Mouse (Mus musculus) gastrocnemius, postnatal 14 days (tissue): ENCODE results near the gene Ccdc148. TPM values are rescaled to one million over a fixed set of nuclear protein-coding genes. Genes with fewer than 3 reads are reported as not detected.

Source experiments
- DNase-seq: peaks from one replicate; pipeline ENCODE4 v3.0.0; 2021; ENCODE audit warnings: mixed read lengths
- intact Hi-C: fragments of 180-260 bp; cut with DNase I; formaldehyde crosslinking; loops from one replicate; pipeline ENCODE4 v1.15.1; 2025; ENCODE audit warnings: low total_unique reads
- long read RNA-seq, 2 experiments: library from polyadenylated mRNA; stranded (forward); transcript quantifications; one replicate each; pipeline ENCODE4 v2.0.0; 2021
- total RNA-seq, 2 experiments: library from RNA; stranded (reverse); gene quantifications; 2 replicates each; pipeline ENCODE4 v1.2.3; 2021

Gene Ccdc148
- under 1 TPM; 0.08 to 0.20 TPM for total RNA-seq
- long read RNA-seq, experiment 1 = 0 reads
- long read RNA-seq, experiment 2 = 0 reads

DNA sequence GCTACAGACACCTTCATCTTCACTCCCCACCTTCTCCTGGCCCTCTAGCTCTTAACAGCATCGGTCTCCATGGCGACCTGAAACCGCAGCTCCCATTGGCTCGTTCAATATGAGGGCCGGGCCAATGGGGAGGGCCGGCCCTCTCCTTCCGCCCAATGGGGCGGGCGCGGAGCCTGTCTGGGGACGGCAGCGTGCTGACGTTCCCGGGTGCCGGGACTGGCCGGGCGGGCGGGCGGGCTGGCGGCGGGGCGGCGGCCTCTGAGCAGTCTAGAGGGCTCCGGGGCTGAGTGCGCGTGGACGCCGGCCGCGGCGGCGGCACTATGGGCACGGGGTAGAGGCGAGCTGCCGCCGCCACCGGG is at the start of gene Ccdc148, which contains the start of gene Pkp4:
Gene Ccdc148 (minus strand): TSS at position 79 of the 359 bp plus-strand sequence.
Gene Pkp4 (plus strand): TSS at position 246 of the 359 bp plus-strand sequence.
- DNase-seq = peak; percentile 93
- intact Hi-C loops = no loop called here

GRCm38 (mm10) chr2:59208276-59208675 is 47.8 kb upstream of the Ccdc148 start:
- DNase-seq = no peak
- intact Hi-C loops = no loop called here

- DNase-seq = no peak
- intact Hi-C loops = no loop called here
These were observed 47.2 kb upstream of the Ccdc148 start for GRCm38 (mm10) chr2:59207725-59208124.

- intact Hi-C loops = no loop called here
- no peak for DNase-seq
These were observed 46.8 kb upstream of the Ccdc148 start for GRCm38 (mm10) chr2:59207240-59207639.

GRCm38 (mm10) chr2:59206190-59206589 is 45.7 kb upstream of the Ccdc148 start:
- no peak for DNase-seq
- intact Hi-C loops = no loop called here

DNA sequence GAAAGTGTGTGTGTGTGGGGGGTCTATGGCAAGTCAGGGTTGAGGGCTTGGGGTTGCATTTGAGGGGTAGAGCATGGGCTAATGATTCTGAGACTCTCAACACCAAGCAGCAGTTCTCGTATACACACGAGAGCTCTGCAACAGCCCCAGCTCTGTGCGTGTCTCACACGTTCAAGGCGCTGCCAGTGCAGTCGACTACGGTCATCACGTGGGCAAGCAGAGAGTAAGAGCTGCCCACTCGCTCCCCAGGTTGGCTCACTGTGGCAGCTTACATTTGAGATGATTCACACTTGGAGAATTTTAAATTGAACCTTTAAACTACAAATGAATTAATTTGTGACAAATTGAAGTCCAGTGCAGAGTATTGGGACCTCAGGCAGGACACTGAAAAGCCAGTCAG is 44.6 kb upstream of the Ccdc148 start:
- intact Hi-C loops = no loop called here

DNA sequence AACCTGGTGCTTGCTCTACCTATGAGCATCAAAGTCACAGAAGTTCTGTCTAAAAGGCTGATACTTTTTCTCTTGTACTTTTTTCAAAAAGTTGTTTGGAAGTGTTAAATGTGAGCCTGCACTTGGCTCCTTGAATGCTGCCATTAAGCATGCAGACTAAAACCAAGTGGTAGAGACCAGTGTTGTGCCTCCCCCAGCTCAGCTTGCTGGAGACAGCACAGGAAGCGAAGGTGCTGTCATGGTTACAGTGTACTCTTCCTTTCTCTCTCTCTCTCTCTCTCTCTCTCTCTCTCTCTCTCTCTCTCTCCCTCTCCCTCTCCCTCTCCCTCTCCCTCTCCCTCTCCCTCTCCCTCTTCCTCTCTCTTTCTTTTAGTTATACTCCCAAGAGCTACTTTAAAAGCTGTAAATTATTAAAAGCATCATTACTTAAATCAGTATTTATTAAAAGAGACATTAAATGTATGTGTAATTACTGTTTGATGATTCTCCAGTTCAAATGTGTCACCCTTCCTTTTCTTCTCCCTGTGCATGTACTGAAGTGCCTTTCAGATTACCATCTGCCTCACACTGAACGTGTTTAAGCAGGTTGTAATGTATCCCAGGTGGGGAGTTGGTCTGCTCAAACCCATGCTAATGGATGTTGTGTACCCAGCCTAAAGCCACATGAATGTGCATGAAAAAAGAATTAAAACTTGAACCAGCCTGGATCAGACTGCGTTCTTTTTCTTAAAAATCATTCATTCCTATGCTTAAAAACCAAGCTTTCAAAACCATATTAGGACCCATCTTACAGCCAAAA is 43.3 kb upstream of the Ccdc148 start:
- intact Hi-C loops = no loop called here
- DNase-seq = no peak

More for the DNA sequence above, 44.6 kb upstream of the Ccdc148 start:
- no peak for DNase-seq

DNA sequence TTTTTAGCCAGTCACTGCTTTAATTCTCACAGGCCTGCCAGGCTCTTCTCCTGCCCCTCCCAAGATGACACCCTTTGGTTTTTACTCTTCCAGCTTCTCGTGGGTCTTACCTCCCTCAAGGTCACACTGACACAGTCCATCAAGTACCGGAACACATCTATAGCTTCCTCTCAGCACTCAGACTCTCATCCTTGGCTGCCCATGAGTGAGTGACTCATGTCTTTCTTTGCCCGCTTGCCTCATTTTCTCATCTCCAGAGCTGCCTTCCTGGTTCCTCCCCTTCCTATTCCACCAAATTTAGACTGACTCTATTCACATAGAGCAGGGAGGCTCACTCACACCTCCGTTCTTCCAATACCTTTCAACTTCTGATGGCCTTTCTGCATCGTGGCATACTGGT is 42.4 kb upstream of the Ccdc148 start:
- intact Hi-C loops = no loop called here
- DNase-seq = no peak

GRCm38 (mm10) chr2:59200511-59200910 is 40.0 kb upstream of the Ccdc148 start:
- no peak for DNase-seq
- intact Hi-C loops = no loop called here

DNA sequence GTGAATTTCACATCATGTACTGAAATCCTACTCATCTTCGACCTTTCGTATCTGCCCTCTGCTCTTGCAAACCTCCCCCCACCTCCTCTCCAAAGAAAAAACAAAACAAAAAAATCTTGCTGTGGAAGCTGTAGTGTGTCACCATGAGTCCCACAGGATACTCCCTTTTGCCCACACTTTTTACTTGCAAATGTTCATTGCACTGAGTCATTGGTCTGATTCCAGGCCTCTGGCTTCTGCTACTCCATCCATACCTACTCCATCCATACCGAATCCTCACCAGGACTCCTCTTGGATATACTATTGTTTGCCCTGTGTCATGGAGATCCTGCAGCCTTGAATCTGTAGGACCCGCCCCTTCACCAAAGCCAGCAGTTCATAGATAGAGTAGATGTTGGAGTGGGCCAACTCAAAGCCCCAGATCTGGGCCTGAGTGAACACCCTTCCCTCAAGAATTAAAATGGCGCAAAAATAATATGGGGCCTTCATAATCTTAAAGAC is 39.0 kb upstream of the Ccdc148 start:
- no peak for DNase-seq
- intact Hi-C loops = no loop called here

DNA sequence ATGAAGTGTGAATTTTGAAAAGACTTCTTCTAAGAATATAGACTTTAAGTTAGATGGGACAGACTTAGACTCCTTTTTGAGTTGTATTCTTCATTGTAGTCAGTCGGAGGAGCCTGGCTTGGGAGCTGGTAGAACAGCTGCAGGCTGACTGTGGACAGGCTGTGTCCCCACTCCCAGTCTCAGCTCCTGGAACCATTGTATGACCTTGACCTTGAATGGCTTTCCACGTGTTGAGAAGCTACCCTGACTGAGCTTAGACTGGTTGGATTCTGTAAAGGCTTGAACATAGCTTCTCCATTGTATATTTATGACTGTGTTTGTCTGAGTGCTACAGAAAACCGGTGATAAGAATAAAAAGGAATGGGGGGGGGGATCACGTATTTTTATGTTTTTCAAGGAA is 36.7 kb upstream of the Ccdc148 start:
- DNase-seq = no peak
- intact Hi-C loops = no loop called here

GRCm38 (mm10) chr2:59193117-59193516 is 32.6 kb upstream of the Ccdc148 start:
- intact Hi-C loops = no loop called here
- DNase-seq = no peak

DNA sequence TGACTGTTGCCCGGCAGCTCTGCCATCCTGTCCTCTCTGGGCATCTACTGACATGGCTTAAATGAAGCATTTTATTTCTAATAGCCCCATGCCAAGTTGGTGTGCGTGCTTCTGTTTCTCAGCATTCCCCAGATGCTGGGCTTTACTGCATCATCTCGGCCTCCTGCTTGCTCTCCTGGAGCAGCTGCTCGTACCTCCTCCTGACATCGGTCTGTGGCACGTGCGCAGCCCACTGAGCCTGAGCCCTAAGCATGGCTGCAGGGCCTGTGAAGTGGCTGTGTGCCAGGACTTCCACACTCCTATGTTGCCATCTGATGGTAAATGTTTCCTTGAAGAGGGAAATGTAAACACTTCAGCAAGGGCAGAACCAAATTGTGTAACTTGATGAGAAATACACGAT is 31.0 kb upstream of the Ccdc148 start:
- intact Hi-C loops = no loop called here

GRCm38 (mm10) chr2:59190186-59190585 is 29.7 kb upstream of the Ccdc148 start:
- DNase-seq = no peak
- intact Hi-C loops = no loop called here

More for the DNA sequence above, 31.0 kb upstream of the Ccdc148 start:
- DNase-seq = no peak

GRCm38 (mm10) chr2:59189661-59190185 is 29.2 kb upstream of the Ccdc148 start:
- DNase-seq = no peak
- intact Hi-C loops = no loop called here

GRCm38 (mm10) chr2:59188306-59188705 is 27.8 kb upstream of the Ccdc148 start:
- no peak for DNase-seq
- intact Hi-C loops = no loop called here

GRCm38 (mm10) chr2:59186966-59187365 is 26.5 kb upstream of the Ccdc148 start:
- intact Hi-C loops = no loop called here

DNA sequence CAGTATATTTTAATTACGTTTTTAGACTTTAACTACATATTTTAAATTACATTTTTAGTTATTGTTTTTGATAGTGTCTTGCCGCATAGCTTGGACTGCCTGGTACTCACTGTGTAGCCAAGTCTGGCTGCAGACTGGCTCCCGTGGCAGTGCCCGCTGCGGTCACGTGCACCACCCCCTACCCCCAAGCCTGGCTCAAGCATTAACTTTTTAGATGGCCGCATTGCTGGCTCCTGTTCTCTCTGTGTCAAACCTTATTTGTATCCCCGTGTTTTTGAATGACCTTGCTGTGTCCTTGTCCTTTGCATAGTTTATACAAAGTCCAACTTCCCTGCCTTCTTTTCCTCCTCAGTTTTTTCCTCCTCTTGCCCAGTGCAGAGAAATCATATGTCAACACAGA is 25.6 kb upstream of the Ccdc148 start:
- no peak for DNase-seq
- intact Hi-C loops = no loop called here

More at GRCm38 (mm10) chr2:59186966-59187365, 26.5 kb upstream of the Ccdc148 start:
- DNase-seq = no peak

GRCm38 (mm10) chr2:59184107-59185064 is 23.9 kb upstream of the Ccdc148 start:
- DNase-seq = no peak
- intact Hi-C loops = no loop called here

GRCm38 (mm10) chr2:59183541-59183940 is 23.1 kb upstream of the Ccdc148 start:
- DNase-seq = no peak
- intact Hi-C loops = no loop called here
